Mouse (Mus musculus) MEL (cell line): ENCODE results near the gene Golph3l. TPM values are rescaled to one million over a fixed set of nuclear protein-coding genes. Genes with fewer than 3 reads are reported as not detected.

Experiments used
- DNase-seq: peaks from one replicate; pipeline ENCODE4 v3.0.0; 2011; ENCODE audit warnings: low read depth, low spot score
- H3K27ac ChIP-seq: 2 replicates; pipeline ENCODE4 v1.5.1; 2012; ENCODE audit warnings: low read depth, mild to moderate bottlenecking, control low read depth, low read length, moderate library complexity; ENCODE audit not compliant: control insufficient read depth
- H3K27me3 ChIP-seq, 2 experiments: fragments of 150-350 bp in 1 of 2; sonication (generic) in 1 of 2; 2 replicates each; pipeline ENCODE4 v1.6.1; 2012; ENCODE audit warnings: low read length in 2 of 2, mild to moderate bottlenecking in 2 of 2, improper control_type of control experiment in 1 of 2, moderate library complexity in 1 of 2; ENCODE audit not compliant: insufficient read depth in 2 of 2, control insufficient read depth in 1 of 2
- H3K36me3 ChIP-seq, 2 experiments: 2 replicates each; pipeline ENCODE4 v1.6.1; 2012 to 2014; ENCODE audit warnings: low read length in 2 of 2, improper control_type of control experiment in 1 of 2, inconsistent platforms in 1 of 2, mild to moderate bottlenecking in 1 of 2; ENCODE audit not compliant: insufficient read depth in 2 of 2, control insufficient read depth in 1 of 2
- H3K4me1 ChIP-seq, 2 experiments: fragments of 150-350 bp in 1 of 2; sonication (generic) in 1 of 2; 2 replicates each; pipeline ENCODE4 v1.6.1; 2012; ENCODE audit warnings: low read length in 2 of 2, improper control_type of control experiment in 1 of 2, mild to moderate bottlenecking in 1 of 2; ENCODE audit not compliant: insufficient read depth in 2 of 2, control insufficient read depth in 1 of 2
- H3K4me3 ChIP-seq, 2 experiments: fragments of 150-350 bp in 1 of 2; sonication (generic) in 1 of 2; 2 replicates each; pipeline ENCODE4 v1.5.1; 2012; ENCODE audit warnings: low read depth in 2 of 2, low read length in 2 of 2, mild to moderate bottlenecking in 2 of 2, moderate library complexity in 2 of 2, control low read depth in 1 of 2, improper control_type of control experiment in 1 of 2; ENCODE audit not compliant: control insufficient read depth in 1 of 2, insufficient read depth in 1 of 2
- H3K79me2 ChIP-seq: 2 replicates; pipeline ENCODE4 v1.6.1; 2012; ENCODE audit warnings: mild to moderate bottlenecking, low read length, moderate library complexity; ENCODE audit not compliant: control insufficient read depth, poor library complexity, insufficient read depth
- H3K9ac ChIP-seq: 2 replicates; pipeline ENCODE4 v1.6.1; 2012; ENCODE audit warnings: low read depth, mild to moderate bottlenecking, control low read depth, low read length, moderate library complexity; ENCODE audit not compliant: control insufficient read depth, poor library complexity, severe bottlenecking
- H3K9me3 ChIP-seq: fragments of 150-350 bp; sonication (generic); replicated peaks from 2 replicates; pipeline ENCODE4 v1.6.1; 2012; ENCODE audit warnings: mild to moderate bottlenecking, low read length, improper control_type of control experiment, moderate library complexity; ENCODE audit not compliant: insufficient read depth
- BHLHE40 ChIP-seq: IDR thresholded peaks from 2 replicates; pipeline ENCODE4 v1.6.1; 2012; ENCODE audit warnings: low read depth, mild to moderate bottlenecking, inconsistent platforms, low read length, improper control_type of control experiment, borderline replicate concordance
- CHD1 ChIP-seq: IDR thresholded peaks from 2 replicates; pipeline ENCODE4 v1.6.1; 2012; ENCODE audit warnings: low read depth, mild to moderate bottlenecking, inconsistent platforms, low read length, improper control_type of control experiment
- CHD2 ChIP-seq: IDR thresholded peaks from 2 replicates; pipeline ENCODE4 v1.6.1; 2011; ENCODE audit warnings: low read length, improper control_type of control experiment
- CTCF ChIP-seq, 3 experiments: IDR thresholded peaks in 2 of 3; conservative IDR thresholded peaks in 1 of 3; 2 replicates each; pipeline ENCODE4 v1.5.1; 2011 to 2012; ENCODE audit warnings: low read length in 3 of 3, low read depth in 2 of 3, mild to moderate bottlenecking in 2 of 3, improper control_type of control experiment in 1 of 3, inconsistent platforms in 1 of 3, mixed read lengths in 1 of 3, moderate library complexity in 1 of 3; ENCODE audit not compliant: control insufficient read depth in 1 of 3, insufficient read depth in 1 of 3, poor library complexity in 1 of 3, severe bottlenecking in 1 of 3
- ELF1 ChIP-seq: IDR thresholded peaks from 2 replicates; pipeline ENCODE4 v1.6.1; 2014; ENCODE audit warnings: low read depth, mild to moderate bottlenecking, inconsistent platforms, low read length, improper control_type of control experiment, moderate library complexity
- EP300 ChIP-seq, 2 experiments: IDR thresholded peaks; 2 replicates each; pipeline ENCODE4 v1.6.1; 2011; ENCODE audit warnings: improper control_type of control experiment in 2 of 2, low read length in 2 of 2, low read depth in 1 of 2, mild to moderate bottlenecking in 1 of 2
- ETS1 ChIP-seq: IDR thresholded peaks from 2 replicates; pipeline ENCODE4 v1.6.1; 2012; ENCODE audit warnings: low read depth, mild to moderate bottlenecking, inconsistent platforms, low read length, improper control_type of control experiment, moderate library complexity
- GABPA ChIP-seq: IDR thresholded peaks from 2 replicates; pipeline ENCODE4 v1.6.1; 2012; ENCODE audit warnings: low read depth, mild to moderate bottlenecking, inconsistent platforms, low read length, improper control_type of control experiment, moderate library complexity
- GATA1 ChIP-seq: IDR thresholded peaks from 2 replicates; pipeline ENCODE4 v1.6.1; 2011; ENCODE audit warnings: low read depth, low read length, improper control_type of control experiment
- HCFC1 ChIP-seq: IDR thresholded peaks from 2 replicates; pipeline ENCODE4 v1.6.1; 2012; ENCODE audit warnings: low read depth, mild to moderate bottlenecking, inconsistent platforms, low read length, improper control_type of control experiment, moderate library complexity
- JUND ChIP-seq: IDR thresholded peaks from 2 replicates; pipeline ENCODE4 v1.6.1; 2011; ENCODE audit warnings: low read depth, mild to moderate bottlenecking, improper control_type of control experiment, low read length
- KAT2A ChIP-seq: conservative IDR thresholded peaks from 2 replicates; pipeline ENCODE4 v1.6.1; 2012; ENCODE audit warnings: low read depth, low read length, improper control_type of control experiment, inconsistent platforms
- MAFK ChIP-seq: IDR thresholded peaks from 2 replicates; pipeline ENCODE4 v1.6.1; 2011; ENCODE audit warnings: low read depth, mild to moderate bottlenecking, low read length, improper control_type of control experiment, borderline replicate concordance
- MAX ChIP-seq: IDR thresholded peaks from 2 replicates; pipeline ENCODE4 v1.6.1; 2011; ENCODE audit warnings: low read length, improper control_type of control experiment
- MAZ ChIP-seq: IDR thresholded peaks from 2 replicates; pipeline ENCODE4 v1.6.1; 2012; ENCODE audit warnings: low read depth, mild to moderate bottlenecking, inconsistent platforms, low read length, improper control_type of control experiment
- MXI1 ChIP-seq: IDR thresholded peaks from 2 replicates; pipeline ENCODE4 v1.6.1; 2011; ENCODE audit warnings: mild to moderate bottlenecking, low read depth, low read length, improper control_type of control experiment
- MYB ChIP-seq: IDR thresholded peaks from 2 replicates; pipeline ENCODE4 v1.6.1; 2011; ENCODE audit warnings: mild to moderate bottlenecking, low read depth, low read length, improper control_type of control experiment
- MYC ChIP-seq: IDR thresholded peaks from 2 replicates; pipeline ENCODE4 v1.6.1; 2011; ENCODE audit warnings: low read depth, mild to moderate bottlenecking, low read length, improper control_type of control experiment, moderate library complexity
- NELFE ChIP-seq: IDR thresholded peaks from 2 replicates; pipeline ENCODE4 v1.6.1; 2011; ENCODE audit warnings: low read depth, low read length, improper control_type of control experiment
- NRF1 ChIP-seq: IDR thresholded peaks from 2 replicates; pipeline ENCODE4 v1.6.1; 2014; ENCODE audit warnings: low read depth, mild to moderate bottlenecking, inconsistent platforms, low read length, improper control_type of control experiment, moderate library complexity; ENCODE audit not compliant: poor library complexity, insufficient read depth, severe bottlenecking
- POLR2A ChIP-seq, 2 experiments: IDR thresholded peaks; 2 replicates each; pipeline ENCODE4 v1.6.1; 2011 to 2012; ENCODE audit warnings: low read length in 2 of 2, mild to moderate bottlenecking in 2 of 2, control low read depth in 1 of 2, improper control_type of control experiment in 1 of 2, low read depth in 1 of 2, moderate library complexity in 1 of 2; ENCODE audit not compliant: control insufficient read depth in 1 of 2, insufficient read depth in 1 of 2, poor library complexity in 1 of 2
- POLR2AphosphoS2 ChIP-seq: IDR thresholded peaks from 2 replicates; pipeline ENCODE4 v1.6.1; 2011; ENCODE audit warnings: low read length, improper control_type of control experiment
- POLR2AphosphoS5 ChIP-seq: IDR thresholded peaks from 2 replicates; pipeline ENCODE4 v1.6.1; 2012; ENCODE audit warnings: low read depth, borderline replicate concordance, mild to moderate bottlenecking, inconsistent platforms, low read length, moderate library complexity, mixed read lengths
- RAD21 ChIP-seq: IDR thresholded peaks from 2 replicates; pipeline ENCODE4 v1.6.1; 2011; ENCODE audit warnings: mild to moderate bottlenecking, low read depth, low read length, improper control_type of control experiment
- RCOR1 ChIP-seq: IDR thresholded peaks from 2 replicates; pipeline ENCODE4 v1.6.1; 2012; ENCODE audit warnings: low read depth, mild to moderate bottlenecking, inconsistent platforms, low read length, improper control_type of control experiment
- SIN3A ChIP-seq: IDR thresholded peaks from 2 replicates; pipeline ENCODE4 v1.6.1; 2012; ENCODE audit warnings: low read length, improper control_type of control experiment, inconsistent platforms
- SMC3 ChIP-seq: IDR thresholded peaks from 2 replicates; pipeline ENCODE4 v1.6.1; 2011; ENCODE audit warnings: low read depth, low read length, improper control_type of control experiment
- TAL1 ChIP-seq: IDR thresholded peaks from 2 replicates; pipeline ENCODE4 v1.6.1; 2012; ENCODE audit warnings: mild to moderate bottlenecking, inconsistent platforms, low read length, moderate library complexity, mixed read lengths
- TCF12 ChIP-seq: IDR thresholded peaks from 2 replicates; pipeline ENCODE4 v1.6.1; 2014; ENCODE audit warnings: low read depth, mild to moderate bottlenecking, inconsistent platforms, low read length, improper control_type of control experiment, moderate library complexity
- UBTF ChIP-seq: IDR thresholded peaks from 2 replicates; pipeline ENCODE4 v1.6.1; 2012; ENCODE audit warnings: low read depth, mild to moderate bottlenecking, inconsistent platforms, low read length, improper control_type of control experiment, moderate library complexity, borderline replicate concordance; ENCODE audit not compliant: insufficient read depth
- USF1 ChIP-seq: IDR thresholded peaks from 2 replicates; pipeline ENCODE4 v1.6.1; 2014; ENCODE audit warnings: low read depth, mild to moderate bottlenecking, inconsistent platforms, low read length, improper control_type of control experiment, moderate library complexity
- USF2 ChIP-seq, 2 experiments: IDR thresholded peaks; 2 replicates each; pipeline ENCODE4 v1.6.1; 2011 to 2012; ENCODE audit warnings: improper control_type of control experiment in 2 of 2, low read length in 2 of 2, borderline replicate concordance in 1 of 2, inconsistent platforms in 1 of 2, low read depth in 1 of 2, mild to moderate bottlenecking in 1 of 2; ENCODE audit not compliant: insufficient read depth in 1 of 2
- ZC3H11A ChIP-seq: IDR thresholded peaks from 2 replicates; pipeline ENCODE4 v1.6.1; 2012; ENCODE audit warnings: low read depth, mild to moderate bottlenecking, inconsistent platforms, low read length, improper control_type of control experiment
- ZKSCAN1 ChIP-seq: IDR thresholded peaks from 2 replicates; pipeline ENCODE4 v1.6.1; 2012; ENCODE audit warnings: low read depth, mild to moderate bottlenecking, inconsistent platforms, low read length, improper control_type of control experiment, moderate library complexity
- ZMIZ1 ChIP-seq: IDR thresholded peaks from 2 replicates; pipeline ENCODE4 v1.6.1; 2012; ENCODE audit warnings: low read depth, mild to moderate bottlenecking, inconsistent platforms, low read length, improper control_type of control experiment, moderate library complexity
- polyA plus RNA-seq, 2 experiments: library from polyadenylated mRNA; stranded (reverse) in 1 of 2; unstranded in 1 of 2; fragments of >175 nt in 1 of 2; fragments of >200 nt in 1 of 2; gene quantifications; 2 replicates each; pipeline versions ENCODE4 v1.2.1 to v1.2.4; 2012; ENCODE audit warnings: low replicate concordance in 2 of 2, low read depth in 1 of 2; ENCODE audit not compliant: insufficient read length in 2 of 2, insufficient read depth in 1 of 2, missing spikeins in 1 of 2
- total RNA-seq: library from RNA; depleted of rRNA; stranded (reverse); fragments of 300-350 nt; gene quantifications from 2 replicates; pipeline ENCODE4 v1.2.3, GENCODE M21; 2012

Gene Golph3l
- total and polyA plus RNA-seq, 3 experiments, result 43.8 to 45.1 TPM; not detected in 1

GRCm38 (mm10) chr3:95587754-95588603 lies 755 bp upstream of the Golph3l start:
- Histone ChIP-seq H3K36me3 (peaks cover 7 to 8% of the 10 kb centered on the region in 2 experiments), H3K9me3 (no peaks in the 10 kb centered on the region), H3K9ac (peak overlapping the region; percentile 58), H3K27ac (peak overlapping the region; percentile 74), H3K4me3 (peak overlapping the region; percentile 55 to 60), H3K79me2 (peaks cover 5% of the 10 kb centered on the region), H3K27me3 (no peaks in the 10 kb centered on the region; a peak in 1 of 4 replicates), H3K4me1 (peaks cover 2 to 6% of the 10 kb centered on the region in 2 experiments; a peak in 2 of 4 replicates)
- peak; percentile 36 for DNase-seq
- peak; percentile 30; the same call in 1 of the 2 replicates for TF ChIP-seq RCOR1
- TF ChIP-seq ZMIZ1, result no peak
- TF ChIP-seq EP300 (IDR thresholded peaks at IDR 0.05; ENCODE audit: low read depth in 1 of 2, low read length in 2 of 2), result peak in 1 of 2 experiments; percentile 75; a peak in 3 of 4 replicates
- TF ChIP-seq HCFC1, result no peak
- TF ChIP-seq MYB, result no peak; the same call in 1 of the 2 replicates
- no peak for TF ChIP-seq ETS1
- peak; percentile 97 for TF ChIP-seq CHD1
- TF ChIP-seq TAL1, result no peak
- peak; percentile 8; the same call in 1 of the 2 replicates for TF ChIP-seq USF1
- no peak for TF ChIP-seq POLR2A (IDR thresholded peaks at IDR 0.05; ENCODE audit: control insufficient read depth in 1 of 2, insufficient read depth in 1 of 2, low read depth in 1 of 2, low read length in 2 of 2, poor library complexity in 1 of 2)
- no peak for TF ChIP-seq CHD2
- no peak for TF ChIP-seq SIN3A
- no peak for TF ChIP-seq BHLHE40
- no peak for TF ChIP-seq UBTF
- no peak; the same call in 1 of the 2 replicates for TF ChIP-seq POLR2AphosphoS5
- no peak for TF ChIP-seq POLR2AphosphoS2
- no peak for TF ChIP-seq JUND
- TF ChIP-seq MAFK, result peak; percentile 88
- TF ChIP-seq MAZ, result peak; percentile 65; the same call in 1 of the 2 replicates
- TF ChIP-seq MXI1, result no peak
- no peak for TF ChIP-seq ELF1
- 0 out of 2 replicates have a peak, but pooled peaks have one; percentile 57 for TF ChIP-seq ZKSCAN1
- no peak for TF ChIP-seq GATA1
- no peak for TF ChIP-seq USF2 (IDR thresholded peaks at IDR 0.05; ENCODE audit: borderline replicate concordance in 1 of 2, insufficient read depth in 1 of 2, low read depth in 1 of 2, low read length in 2 of 2)
- no peak; a peak in 1 of 6 replicates for TF ChIP-seq CTCF (IDR thresholded peaks at IDR 0.05 in 2 of 3, conservative IDR thresholded peaks at IDR 0.05 in 1 of 3; ENCODE audit: control insufficient read depth in 1 of 3, insufficient read depth in 1 of 3, low read depth in 2 of 3, low read length in 3 of 3, poor library complexity in 1 of 3, severe bottlenecking in 1 of 3)
- no peak; the same call in 1 of the 2 replicates for TF ChIP-seq RAD21
- no peak for TF ChIP-seq NELFE
- 0 out of 2 replicates have a peak, but pooled peaks have one; percentile 47 for TF ChIP-seq GABPA
- no peak; the same call in 1 of the 2 replicates for TF ChIP-seq TCF12
- no peak for TF ChIP-seq KAT2A
- peak; percentile 70 for TF ChIP-seq MYC
- TF ChIP-seq ZC3H11A, result no peak
- TF ChIP-seq MAX, result no peak; the same call in 1 of the 2 replicates
- no peak for TF ChIP-seq NRF1
- TF ChIP-seq SMC3, result no peak
